Mouse (Mus musculus): ENCODE measurements around the gene Ddn.

- TF ChIP-seq EP300 (IDR thresholded peaks at IDR 0.05; ENCODE audit: low read depth) (no peak), CTCF (IDR thresholded peaks at IDR 0.05; ENCODE audit: low read depth) (no peak)
Observed at GRCm38 (mm10) chr15:98845149-98845548, 35.9 kb upstream of the Ddn start.

All from liver, postnatal 0 days (tissue).